Mouse (Mus musculus) ovary, adult 2 months (tissue): ENCODE results near the gene Sds. TPM values are rescaled to one million over a fixed set of nuclear protein-coding genes. Genes with fewer than 3 reads are reported as not detected.

Experiments
- polyA plus RNA-seq: library from polyadenylated mRNA; depleted of rRNA; stranded (reverse); fragments of >200 nt; gene quantifications from 2 replicates; pipeline ENCODE4 v1.2.3, GENCODE M21; 2012; rRNA removed

Sds gene
- polyA plus RNA-seq, result 0.60 and 1.2 TPM in 2 replicates

GRCm38 (mm10) chr5:120476296-120476695 lies at the start of gene Sds:
Gene Sds, plus strand, starts transcription at chr5:120476526.

DNA sequence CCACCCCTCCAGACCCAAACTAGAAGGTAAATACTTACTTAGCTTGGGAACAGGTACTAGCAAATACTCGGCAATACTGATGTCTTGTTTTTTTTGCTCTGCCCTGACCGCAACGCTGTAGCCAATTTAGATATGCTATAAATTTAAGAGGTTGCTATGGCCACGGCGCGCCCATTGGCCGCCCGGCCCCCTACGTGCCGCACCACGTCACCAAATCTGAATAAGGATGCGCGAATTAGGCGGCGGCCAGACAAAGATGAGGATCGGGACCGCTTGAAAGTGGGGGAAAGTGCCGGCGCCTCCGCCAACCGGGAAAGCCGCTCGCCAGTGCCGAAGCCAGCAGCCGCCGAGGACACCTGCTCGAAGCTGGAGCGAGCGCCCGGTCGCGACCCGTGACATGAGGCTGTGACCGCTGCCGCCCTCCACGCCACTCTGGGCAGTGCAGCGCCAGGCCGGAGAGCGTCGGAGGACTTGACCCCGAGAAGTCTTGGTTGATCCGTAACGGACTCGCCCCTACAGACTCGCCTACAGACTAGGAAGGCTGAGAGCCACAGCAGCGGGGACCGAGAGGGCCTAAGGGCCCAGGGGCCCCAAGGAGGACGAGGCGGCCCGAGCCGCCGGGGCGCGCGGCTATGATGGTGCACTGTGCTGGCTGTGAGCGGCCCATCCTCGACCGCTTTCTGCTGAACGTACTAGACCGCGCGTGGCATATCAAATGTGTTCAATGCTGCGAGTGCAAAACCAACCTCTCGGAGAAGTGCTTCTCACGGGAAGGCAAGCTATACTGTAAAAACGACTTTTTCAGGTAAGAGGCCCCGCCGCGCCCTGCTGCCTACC lies 44.5 kb upstream of the Sds start, which contains the start of gene Lhx5:
Gene Lhx5 (plus strand): TSS at position 51 of the 837 bp plus-strand sequence.

DNA sequence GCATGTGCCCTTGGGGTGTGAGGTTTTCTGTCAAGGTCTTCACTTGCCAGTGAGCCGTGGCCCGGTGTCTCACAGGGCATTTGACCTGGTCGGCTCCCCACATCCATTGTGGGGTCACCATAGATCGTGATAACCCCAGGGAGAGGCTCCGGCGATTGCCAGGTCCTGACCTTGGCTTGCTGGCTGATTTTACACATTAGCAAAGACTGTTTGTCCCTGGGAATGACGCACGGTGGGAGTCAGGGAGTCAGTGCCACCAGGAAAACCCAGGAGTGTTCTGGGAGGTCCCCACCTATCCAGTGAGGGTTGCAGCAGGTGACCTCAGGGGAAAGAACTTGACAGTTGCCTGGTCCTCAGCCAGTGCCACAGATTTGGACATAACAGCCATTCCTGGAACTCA lies 3.6 kb upstream of the Sds start, which contains the start of gene Sdsl:
Gene Sdsl (minus strand): TSS at position 41 of the 400 bp plus-strand sequence.

DNA sequence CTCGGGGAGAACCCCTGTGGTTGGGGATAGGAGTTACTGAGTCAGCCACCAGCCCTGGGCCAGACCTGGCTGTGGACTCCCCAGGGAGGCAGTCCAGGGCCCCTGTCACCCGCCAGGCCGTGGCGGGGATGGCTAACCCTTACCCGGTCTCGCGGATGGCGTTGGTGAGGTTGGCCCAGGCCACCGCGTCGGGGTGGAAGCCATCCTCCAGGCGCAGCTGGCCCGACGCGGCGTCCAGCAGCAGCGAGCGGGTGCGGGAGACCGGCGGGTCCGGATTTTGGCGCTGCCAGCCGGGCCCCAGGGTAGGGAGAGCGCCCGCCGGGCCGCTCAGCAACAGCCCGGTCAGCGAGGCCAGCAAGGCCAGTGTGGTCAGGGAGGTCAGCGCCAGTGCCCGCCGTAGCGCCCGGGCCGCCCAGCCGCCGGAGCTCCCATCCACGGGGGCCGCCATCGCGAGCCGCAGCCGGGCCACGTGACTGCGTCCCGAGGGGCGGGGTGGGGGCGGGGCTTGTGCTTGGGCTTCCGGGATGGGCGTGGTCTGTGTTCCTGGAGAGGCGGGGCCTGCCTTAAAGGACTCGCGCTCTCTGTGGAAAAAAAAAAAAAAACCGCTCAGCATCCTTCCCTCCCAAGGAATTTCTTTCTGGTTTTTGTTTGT lies 26.9 kb downstream of the Sds start, which contains the start of gene Plbd2:
Gene Plbd2 (minus strand): TSS at position 482 of the 652 bp plus-strand sequence.

GRCm38 (mm10) chr5:120510982-120511642 lies 34.8 kb downstream of the Sds start, which contains the start of gene Slc8b1:
Gene Slc8b1, plus strand, starts transcription at chr5:120511168.

Other genes with a start within 250 kb of the Sds start
- 0.06 and 0.09 TPM in 2 replicates for gene Lhx5, start 44.8 kb upstream of the Sds start, polyA plus RNA-seq
- gene Sdsl, start 3.7 kb upstream of the Sds start, polyA plus RNA-seq, result 41.6 and 44.9 TPM in 2 replicates
- gene Plbd2, start 27.1 kb downstream of the Sds start, polyA plus RNA-seq, result 74.1 and 75.6 TPM in 2 replicates
- gene Slc8b1, start 34.6 kb downstream of the Sds start, polyA plus RNA-seq, result 36.4 and 42.5 TPM in 2 replicates
- gene Tpcn1, start 112.1 kb downstream of the Sds start, polyA plus RNA-seq, result 70.8 and 89.3 TPM in 2 replicates
- 3.8 and 4.6 TPM in 2 replicates for gene Iqcd, start 112.5 kb downstream of the Sds start, polyA plus RNA-seq
- gene Rita1, start 136.1 kb downstream of the Sds start, polyA plus RNA-seq, result 20.3 and 23.6 TPM in 2 replicates
- 61.9 and 63.9 TPM in 2 replicates for gene Ddx54, start 136.2 kb downstream of the Sds start, polyA plus RNA-seq
- gene Cfap73, start 157.7 kb downstream of the Sds start, polyA plus RNA-seq, result 0.47 and 1.3 TPM in 2 replicates
- 6.8 and 19.2 TPM in 2 replicates for gene Rasal1, start 172.3 kb downstream of the Sds start, polyA plus RNA-seq
- gene Dtx1, start 235.4 kb downstream of the Sds start, polyA plus RNA-seq, result 26.3 and 31.9 TPM in 2 replicates